Mouse (Mus musculus): ENCODE results near the gene Disp3. TPM values are rescaled to one million over a fixed set of nuclear protein-coding genes. Genes with fewer than 3 reads are reported as not detected.

Disp3 gene
- polyA plus RNA-seq, 1 experiment from 2014 or later: not detected

DNA sequence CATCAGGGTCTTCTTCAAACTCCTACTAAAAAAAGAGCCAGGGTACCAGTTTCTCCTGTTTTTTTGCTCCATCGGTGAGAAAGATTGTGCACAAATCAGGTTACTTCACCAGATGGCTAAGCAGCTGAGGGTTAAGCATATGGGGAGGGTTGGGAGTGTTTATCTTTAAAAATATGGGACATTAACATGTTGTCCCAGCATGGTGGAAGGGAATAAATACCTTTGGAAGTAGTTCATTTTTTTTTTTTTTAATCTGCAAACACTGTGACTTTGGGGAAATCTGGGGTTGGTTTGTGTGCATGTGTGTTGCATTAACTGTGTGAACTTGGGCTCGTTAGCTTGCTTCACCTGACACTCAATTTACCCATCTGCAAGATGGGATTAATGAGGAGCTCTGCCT is 3.3 kb upstream of the Disp3 start:
- DNase-seq (ENCODE audit: low spot score): no peak

DNA sequence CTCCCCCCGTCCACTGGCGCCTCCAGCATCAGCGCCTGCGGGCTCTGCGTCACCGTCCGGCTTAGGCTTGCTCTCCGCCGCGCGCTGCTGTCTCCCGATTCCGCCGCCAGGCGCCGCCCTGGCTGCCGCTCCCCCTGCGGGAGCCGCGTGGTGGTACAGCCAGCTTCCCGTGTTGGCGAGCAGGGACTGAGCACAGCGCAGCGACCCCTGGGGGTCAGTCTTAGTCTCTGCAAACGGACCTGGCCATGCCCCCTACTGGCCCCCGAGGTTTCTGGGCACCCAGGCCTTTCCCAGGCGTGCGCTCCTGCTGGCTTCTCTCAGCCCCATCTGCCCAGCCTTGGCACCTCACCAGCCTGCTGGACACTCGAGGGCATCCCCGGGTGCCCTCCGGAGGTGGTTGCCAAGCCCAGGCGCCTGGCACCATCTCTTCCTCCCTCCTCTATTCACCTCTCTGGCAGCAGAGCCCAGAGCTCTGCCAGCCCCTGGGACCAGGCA is 337 bp upstream of the Disp3 start:
- peak; percentile 67 for DNase-seq (ENCODE audit: low spot score)

DNA sequence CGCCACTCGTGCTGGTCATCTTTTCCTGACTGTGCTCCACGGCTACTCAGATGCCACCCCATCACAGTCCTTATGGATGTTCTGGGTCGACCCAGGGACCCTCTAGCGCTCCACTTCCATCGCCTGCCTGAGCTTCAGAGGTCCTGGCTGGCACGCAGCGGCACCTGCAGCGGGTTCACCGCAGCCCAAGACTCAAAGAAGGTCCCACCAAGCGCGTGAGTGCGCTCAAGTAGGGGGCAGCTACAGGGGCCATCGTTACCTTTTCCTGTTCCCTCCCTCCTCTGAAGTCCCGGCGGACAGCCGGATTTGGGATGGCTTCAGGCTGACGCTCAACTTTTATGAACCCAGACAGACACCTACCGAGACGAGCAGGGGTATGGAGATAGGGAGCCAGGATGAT is 724 bp downstream of the Disp3 start:
- DNase-seq (ENCODE audit: low spot score): no peak

DNA sequence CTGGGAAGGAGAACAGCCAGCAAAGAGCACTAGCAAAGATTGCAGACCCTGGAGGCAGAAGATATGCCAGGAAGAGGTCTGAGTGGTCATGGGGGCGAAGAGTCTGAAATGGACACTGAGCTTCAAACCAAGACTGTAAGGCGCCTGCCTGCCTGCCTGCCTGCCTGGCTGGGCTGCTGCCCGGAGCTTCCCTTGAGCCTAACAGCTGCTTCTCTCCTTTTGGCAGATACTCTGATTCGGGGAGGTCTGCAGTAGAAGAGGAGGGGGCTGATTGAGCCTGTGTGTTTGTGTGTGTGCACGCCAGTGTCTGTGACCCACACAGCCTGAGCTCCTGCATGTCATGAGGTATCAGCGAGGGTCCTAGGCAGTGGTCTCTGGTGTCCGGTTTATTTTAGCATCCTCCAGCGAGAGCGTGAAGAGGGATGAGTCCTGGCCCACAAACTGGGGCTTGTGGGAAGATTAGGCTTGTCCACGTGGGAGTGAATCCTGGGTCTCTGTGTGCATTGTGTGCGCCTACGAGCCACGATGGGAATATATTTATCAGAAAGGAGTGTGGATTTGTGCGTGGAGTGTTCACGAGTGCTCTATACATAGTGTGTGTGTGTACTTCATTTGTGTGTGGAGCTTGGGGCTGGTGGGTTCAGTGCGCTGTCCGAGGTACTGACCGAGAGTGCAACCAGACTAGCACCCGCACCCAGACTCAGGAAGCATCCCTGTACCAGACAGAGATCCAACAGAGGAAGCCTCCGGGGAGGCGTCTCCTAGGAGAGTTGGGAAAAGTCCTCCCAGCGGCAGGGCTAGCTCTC is 1.3 kb downstream of the Disp3 start:
- DNase-seq (ENCODE audit: low spot score): peak; percentile 12

DNA sequence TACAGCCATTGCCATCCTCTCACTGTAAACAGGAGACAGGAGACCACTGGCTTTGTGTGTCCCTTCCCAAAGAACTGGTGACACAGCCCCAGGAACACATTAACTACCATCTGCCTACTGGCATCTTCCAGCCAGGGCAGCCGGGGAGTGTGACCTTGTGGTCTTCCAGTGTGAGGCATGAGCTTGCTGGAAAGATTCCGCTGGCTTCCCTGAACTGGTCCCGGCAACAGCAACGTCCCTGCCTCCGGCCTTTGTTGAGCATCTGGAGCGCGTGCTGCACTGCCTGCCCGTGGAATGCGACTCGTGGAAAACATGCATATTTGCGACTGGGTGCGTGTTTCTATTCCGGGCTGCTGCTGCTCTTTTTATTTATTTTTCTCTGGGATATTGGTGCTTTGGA is 3.5 kb downstream of the Disp3 start:
- no peak for DNase-seq (ENCODE audit: low spot score)

DNA sequence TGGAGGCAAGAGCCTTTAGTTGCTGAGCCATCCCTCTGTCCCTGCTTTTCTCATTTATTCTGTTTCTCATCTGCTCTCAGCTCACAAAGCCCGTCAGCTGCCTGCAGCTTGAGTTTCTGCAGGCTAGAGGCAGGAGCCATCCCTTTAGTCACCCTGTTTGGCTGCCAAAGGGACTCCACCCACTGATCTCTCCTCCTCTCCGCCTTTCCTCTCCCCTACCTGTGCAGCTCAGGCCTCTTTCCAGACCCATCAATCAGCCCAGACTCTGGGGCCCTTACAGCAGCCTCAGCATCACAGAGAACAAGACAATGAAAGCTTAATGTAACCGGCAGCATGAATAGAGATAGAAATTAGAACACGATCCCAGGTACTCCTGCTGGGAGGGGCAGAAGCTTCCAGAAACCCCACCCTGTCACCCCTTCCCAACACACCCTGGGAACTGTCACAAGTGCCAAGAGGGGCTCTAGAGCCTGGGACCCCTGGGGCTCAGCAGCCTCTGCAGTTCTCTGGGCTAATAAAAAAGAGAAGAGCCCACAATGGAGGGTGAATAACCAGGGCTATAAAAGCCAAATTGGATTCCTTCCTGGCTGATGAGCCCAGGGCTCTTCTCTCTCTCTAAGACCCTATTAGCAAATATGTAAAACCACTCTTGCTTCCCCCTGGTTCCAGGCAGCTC is 10.8 kb downstream of the Disp3 start:
- DNase-seq (ENCODE audit: low spot score): no peak

DNA sequence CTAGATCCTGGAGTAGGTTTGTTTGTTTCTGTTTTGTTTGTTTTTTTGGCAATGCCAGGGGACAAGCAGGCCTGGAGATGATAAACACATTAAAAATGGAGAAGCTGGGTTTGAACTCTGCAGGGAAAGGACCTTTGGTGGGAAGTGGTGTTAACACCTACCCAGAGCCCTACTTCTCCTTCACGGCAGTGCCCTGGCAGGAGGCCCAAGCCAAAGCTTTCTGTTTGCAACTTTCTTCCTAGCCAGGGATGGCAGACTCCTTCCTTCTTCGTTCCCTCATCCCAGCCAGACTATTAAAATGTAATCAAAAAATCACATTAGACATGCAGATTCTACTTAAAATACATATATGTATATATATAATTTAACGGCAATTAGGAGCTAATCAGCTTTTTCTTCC is 13.1 kb downstream of the Disp3 start:
- DNase-seq (ENCODE audit: low spot score): no peak

DNA sequence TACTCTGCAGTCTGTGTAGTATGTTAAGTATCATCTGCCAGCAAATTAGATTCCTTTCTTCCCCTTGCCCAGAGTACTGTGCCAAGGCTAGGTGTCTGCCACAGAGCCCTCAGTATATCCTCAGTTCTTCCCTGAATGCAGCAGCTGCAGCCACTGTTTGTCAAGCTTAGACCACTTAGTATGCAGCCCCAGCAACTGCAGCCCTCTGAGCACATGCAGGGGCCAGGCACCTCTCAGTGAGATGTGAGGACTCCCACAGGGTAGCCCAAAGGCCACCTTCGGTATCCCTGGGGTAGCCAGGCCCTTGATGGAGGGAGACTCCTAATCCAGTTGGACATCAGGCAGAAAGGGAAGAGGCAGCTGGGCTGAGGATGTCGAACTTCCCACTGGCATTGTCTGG is 14.5 kb downstream of the Disp3 start:
- no peak for DNase-seq (ENCODE audit: low spot score)

DNA sequence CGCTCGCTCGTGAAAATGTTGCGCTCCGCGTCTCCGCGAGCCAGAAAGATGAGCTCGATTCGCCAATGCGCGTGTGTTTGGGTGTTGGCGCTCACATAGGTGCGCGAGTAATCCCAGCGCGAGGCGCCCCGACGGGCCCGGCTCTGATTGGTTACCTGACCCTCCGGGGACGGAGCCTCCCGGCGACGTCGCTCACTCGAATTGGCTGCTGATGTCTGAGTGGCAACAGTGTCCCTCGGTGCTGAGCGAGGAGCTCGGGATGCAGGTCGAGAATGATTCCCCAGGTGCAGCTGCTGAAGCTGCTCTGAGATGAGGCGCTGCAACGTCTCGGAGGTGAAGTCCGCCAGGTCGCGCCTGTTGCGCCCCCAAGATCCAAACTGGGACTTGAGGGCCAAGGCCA is 16.1 kb downstream of the Disp3 start:
- DNase-seq (ENCODE audit: low spot score): no peak

DNA sequence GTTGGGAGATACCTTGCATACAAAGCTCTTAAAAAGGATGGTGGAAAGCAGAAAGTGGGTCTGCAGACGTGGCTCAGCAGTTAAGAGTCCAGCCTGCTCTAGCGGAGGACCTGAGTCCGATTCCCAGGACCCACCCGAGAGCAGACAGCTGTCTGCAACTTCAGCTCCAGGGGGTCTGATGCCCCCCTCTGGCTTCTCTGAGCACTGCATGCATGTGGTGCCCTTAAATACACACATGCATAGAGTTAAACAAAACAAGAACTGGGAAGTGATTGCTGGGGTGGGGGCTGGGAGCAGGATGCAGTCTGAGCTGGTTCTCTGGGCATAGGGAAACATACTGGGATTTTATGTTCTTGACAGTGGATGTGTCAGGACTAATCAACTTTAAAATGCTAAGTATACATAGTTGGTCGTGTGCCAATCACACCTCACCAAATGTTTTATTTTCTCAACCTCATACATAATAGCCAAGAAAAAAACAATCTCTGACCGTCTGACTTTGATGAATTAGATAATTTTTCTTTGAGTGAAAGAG is 20.7 kb downstream of the Disp3 start:
- DNase-seq (ENCODE audit: low spot score): no peak

DNA sequence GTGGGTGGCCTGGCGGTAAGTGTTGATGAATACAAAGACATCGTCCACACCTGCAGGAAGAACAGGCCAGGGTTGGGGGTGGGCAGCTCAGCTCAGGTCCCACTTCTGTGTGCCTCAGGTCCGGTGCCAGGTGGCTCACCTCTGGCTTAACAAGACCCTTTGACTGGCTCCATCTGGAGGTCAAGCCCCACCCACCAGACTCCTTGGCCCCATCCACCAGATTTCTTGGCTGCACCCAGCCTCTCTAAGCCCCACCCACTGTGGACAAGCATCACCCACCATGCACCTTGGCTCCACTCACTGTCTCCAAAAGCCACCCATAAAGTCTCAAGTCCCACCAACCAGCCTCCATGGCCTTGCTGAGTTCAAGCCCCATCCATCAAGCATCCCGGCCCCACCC is 27.8 kb downstream of the Disp3 start:
- DNase-seq (ENCODE audit: low spot score): no peak

DNA sequence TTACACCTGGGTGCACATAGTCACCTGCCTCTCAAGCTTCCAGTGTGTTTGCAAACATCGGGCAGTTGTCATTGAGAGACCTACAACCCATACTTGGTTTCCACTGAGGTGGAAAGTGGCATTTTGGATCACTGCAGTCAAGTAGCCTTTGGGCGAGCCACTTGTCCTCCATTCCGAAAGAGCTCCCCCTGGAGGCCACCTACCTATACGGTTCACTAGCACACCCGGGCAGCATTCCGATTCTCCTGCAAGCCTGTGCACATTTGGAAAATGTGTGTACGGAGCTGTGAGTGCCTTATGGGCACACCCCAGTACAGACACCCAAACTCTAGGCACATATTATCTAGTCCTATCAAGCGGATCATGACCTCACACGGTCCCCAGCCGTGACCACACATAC is 38.4 kb downstream of the Disp3 start:
- DNase-seq (ENCODE audit: low spot score): peak; percentile 4

DNA sequence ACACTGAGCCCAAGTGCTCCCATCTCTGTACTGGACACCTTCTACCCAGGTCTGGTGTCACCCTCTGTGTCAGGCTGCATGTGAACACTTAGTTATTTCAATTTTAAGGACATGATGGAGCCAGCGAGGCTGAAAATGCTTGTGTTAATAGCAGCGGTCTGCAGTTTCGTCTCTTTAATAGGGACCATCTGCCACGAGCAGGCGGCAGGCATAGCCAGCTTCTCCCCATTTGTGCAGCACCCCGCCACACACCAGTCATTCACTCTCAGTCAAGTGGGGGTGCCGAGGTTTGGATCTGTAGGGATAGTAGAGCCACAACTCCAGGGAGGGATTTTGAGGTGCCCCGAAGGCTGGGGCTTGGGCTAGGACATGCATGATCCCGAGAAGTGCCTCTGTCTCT is 47.4 kb downstream of the Disp3 start:
- DNase-seq (ENCODE audit: low spot score): no peak

DNA sequence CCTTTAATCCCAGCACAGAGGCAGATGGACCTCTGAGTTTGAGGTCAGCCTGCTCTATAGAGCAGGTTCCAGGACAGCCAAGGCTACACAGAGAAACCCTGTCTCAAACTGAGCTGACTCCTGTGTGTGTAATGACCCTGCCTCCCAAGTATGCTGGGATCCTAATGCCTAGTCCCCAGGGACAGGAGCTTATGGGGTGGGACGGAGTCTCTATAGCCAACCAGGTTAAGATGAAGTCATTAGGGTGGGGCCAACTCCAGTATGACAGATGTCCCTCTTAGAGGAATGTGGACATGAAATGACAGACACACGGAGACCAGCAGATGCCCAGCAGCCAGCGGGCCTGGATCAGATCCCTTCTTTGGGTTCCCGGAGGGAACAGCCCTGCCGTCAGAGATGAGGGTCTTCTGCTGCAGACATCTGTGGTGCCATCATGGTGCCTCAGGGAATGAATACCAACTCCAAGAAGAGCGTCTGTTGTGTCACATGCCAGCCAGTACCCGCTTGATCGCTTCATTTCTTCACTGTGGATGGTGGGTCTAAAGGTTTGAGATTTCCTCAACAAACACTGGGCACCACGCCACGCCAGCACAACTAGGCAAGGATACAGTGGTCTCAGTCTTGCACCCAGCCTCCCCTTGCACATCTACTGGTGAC is 48.2 kb downstream of the Disp3 start:
- DNase-seq (ENCODE audit: low spot score): no peak

DNA sequence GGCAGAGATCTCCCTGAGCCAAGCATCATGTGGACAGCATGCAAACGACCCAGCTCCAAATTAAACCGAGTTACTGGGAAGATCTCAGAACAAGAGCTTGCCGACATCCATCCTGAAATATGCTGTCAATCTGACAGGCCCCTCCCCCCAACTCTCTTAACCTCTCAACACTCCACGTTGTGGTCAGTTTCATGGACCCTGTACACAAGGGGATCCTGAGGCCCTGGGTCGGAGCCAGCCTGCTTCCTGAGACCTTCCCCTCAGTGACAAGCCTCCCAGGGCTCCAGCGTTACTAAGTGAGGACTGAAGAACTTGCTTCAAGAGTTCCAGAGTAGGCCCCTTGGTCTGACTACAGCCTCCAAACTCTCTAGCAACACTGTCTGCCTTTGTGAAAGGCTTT is 48.8 kb downstream of the Disp3 start:
- no peak for DNase-seq (ENCODE audit: low spot score)

DNA sequence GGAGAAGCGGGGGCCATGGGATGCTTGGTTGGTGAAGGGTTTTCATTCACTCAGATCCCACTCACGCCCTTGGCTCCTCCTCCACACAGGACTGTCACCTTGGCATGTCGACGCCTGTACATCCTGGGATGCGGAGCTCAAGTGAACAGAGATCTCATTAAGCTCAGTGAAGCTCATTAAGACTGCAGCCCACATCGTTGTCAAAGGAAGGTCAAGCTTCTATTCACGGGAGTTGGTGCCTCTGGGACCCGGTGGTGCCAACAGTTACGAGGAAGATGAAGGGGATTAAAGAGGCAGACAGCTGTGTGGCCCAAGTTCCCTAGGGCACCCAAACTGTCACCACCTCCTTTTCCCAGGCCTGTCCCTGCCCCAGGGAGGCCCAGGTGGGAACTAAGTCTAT is 49.5 kb downstream of the Disp3 start:
- DNase-seq (ENCODE audit: low spot score): no peak

DNA sequence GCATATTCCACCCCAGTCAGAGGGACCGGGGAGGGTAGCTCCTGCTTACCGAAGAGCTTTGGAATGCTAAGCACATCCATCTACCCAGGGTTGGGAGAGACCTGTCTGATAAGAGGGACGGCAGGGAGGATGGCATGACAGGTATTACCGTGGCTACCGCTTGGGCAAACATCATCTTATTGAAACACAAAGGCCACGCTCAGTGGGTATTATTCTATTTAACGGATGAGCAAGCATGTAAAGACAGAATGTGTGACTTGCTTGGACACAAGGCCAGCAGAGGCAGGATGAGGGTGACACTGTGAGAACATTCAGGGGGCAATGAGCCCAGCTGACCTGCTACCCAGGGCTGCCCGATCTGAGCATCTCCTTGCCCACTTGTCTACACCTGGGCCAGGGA is 51.1 kb downstream of the Disp3 start:
- DNase-seq (ENCODE audit: low spot score): no peak

DNA sequence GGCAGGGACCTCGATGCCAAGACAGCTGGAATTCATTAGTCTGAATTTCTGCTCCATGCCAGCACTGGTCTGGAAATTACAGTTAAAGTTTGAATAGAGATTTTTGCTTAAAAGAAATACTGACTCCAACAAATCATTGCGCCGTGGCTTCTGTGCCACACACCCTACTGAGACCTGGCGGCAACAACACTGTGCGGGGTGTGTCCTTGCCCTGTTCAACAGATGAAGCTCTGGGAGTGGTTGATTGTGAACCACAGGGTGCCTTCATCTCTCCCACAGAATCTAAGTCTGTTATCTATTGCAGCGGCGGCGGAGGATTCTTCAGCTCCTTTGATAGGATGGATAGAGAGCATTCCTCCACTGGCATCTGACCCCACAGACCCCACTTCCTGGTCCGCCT is 54.7 kb downstream of the Disp3 start:
- no peak for DNase-seq (ENCODE audit: low spot score)

DNA sequence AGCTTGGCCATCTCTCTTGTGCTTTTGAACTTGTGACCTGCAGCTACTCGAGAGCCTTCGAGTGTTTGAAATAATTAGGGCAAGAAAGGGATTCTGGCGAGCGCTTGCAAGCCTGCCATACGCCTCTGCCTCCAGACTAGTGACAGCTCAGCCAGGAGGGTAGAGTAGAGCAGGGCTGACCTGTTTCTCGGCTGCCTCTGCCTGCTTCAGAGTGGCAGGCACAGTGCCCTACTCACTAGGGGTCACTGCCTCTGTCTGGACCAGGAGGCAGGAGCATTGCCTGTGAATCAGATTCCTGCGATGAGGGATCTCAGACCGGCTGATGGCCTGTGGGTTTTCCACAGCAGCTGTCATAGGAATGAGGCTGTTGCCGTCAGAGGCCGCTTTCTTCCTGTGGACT is 55.1 kb downstream of the Disp3 start:
- no peak for DNase-seq (ENCODE audit: low spot score)

DNA sequence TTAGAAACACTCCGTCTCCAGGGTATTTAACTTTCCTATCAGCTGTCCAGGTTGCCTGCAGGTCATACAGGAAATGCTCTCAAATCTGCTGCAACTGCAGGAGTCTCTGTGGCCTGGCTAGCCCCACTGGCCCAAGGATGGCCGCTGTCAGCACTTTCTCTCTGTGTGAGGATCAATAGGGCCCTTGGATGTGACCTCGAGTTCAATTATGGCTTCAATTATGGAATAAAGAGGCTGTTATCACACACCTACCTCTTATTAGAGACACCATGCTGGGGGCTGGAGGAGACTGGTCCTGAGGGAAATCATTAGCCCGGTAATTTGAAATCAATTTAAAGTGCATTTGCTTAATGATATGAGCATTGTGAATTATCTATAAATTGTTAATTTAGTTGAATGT is 55.6 kb downstream of the Disp3 start:
- DNase-seq (ENCODE audit: low spot score): no peak

DNA sequence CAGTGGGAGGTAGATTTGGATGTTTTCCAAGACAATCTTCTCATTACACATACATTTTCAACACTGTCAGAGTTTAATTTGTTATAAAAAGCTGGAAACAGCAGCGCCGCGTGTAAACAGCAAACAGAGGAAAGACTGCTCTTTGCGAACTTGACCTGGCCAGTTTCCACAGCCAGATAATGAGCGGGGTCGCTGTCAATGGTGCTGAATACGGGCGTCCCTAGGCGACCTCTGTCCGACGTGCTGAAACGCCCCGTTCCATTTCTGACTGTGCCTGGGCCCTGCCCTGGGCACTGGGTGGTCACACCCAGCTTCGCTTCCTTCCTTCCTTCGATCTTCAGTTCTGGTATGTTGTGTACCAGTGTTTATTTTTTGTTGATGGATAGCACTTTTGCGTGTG is 58.1 kb downstream of the Disp3 start:
- no peak for DNase-seq (ENCODE audit: low spot score)

DNA sequence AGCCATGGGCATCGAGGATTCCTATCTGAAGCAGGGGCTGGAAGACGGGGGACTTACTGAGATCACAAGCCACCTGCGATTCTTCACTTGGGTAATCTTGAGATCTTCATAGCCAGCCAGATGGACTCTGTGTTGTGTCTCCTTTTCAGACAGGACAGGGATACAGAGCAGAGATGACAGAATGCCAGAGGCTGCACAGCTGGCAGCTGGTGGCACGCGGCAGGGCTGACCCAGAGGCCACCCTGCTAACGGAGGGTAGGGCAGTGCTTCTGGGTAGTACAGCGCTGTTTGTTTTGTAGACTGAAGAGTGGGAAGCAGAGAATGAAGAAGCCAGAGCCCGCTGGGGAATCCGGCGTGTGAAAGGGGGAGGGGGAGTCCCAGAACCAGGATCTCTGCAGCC is 64.8 kb downstream of the Disp3 start:
- no peak for DNase-seq (ENCODE audit: low spot score)
